Mouse (Mus musculus): ENCODE measurements around the gene Klk4. TPM values are rescaled to one million over a fixed set of nuclear protein-coding genes. Genes with fewer than 3 reads are reported as not detected.

Klk4 gene
- polyA plus RNA-seq, 1 experiment = 2.0 TPM

GRCm38 (mm10) chr7:43856307-43856706 is 24.7 kb upstream of the Klk4 start:
- H3K27me3 ChIP-seq (ENCODE audit: control insufficient read depth, insufficient read depth, low read length) = no peaks in the 10 kb centered on the region
- DNase-seq = no peak
- no peaks in the 10 kb centered on the region for H3K36me3 ChIP-seq (ENCODE audit: control insufficient read depth, insufficient read depth, low read length)
- no peak overlapping the region for H3K27ac ChIP-seq (ENCODE audit: control insufficient read depth, insufficient read depth, low read length)
- WGBS = 75% methylated on average over 7 of the region's 7 CpGs
- H3K4me3 ChIP-seq (ENCODE audit: control insufficient read depth, insufficient read depth, low read length) = no peak overlapping the region
- TF ChIP-seq POLR2A (IDR thresholded peaks at IDR 0.05; ENCODE audit: control insufficient read depth, extremely low read depth, insufficient read depth, low read length, poor library complexity) = no peak
- no peak for TF ChIP-seq CTCF (IDR thresholded peaks at IDR 0.05; ENCODE audit: borderline replicate concordance, control insufficient read depth, extremely low read depth, insufficient read depth, low read length, poor library complexity)
- H3K4me1 ChIP-seq (replicated peaks; ENCODE audit: control insufficient read depth, insufficient read depth, low read length) = no peaks in the 10 kb centered on the region

- Histone ChIP-seq H3K27ac (ENCODE audit: control insufficient read depth, insufficient read depth, low read length) (no peak overlapping the region), H3K4me1 (replicated peaks; ENCODE audit: control insufficient read depth, insufficient read depth, low read length) (no peaks in the 10 kb centered on the region), H3K27me3 (ENCODE audit: control insufficient read depth, insufficient read depth, low read length) (no peaks in the 10 kb centered on the region), H3K36me3 (ENCODE audit: control insufficient read depth, insufficient read depth, low read length) (no peaks in the 10 kb centered on the region), H3K4me3 (ENCODE audit: control insufficient read depth, insufficient read depth, low read length) (no peak overlapping the region)
- TF ChIP-seq POLR2A (IDR thresholded peaks at IDR 0.05; ENCODE audit: control insufficient read depth, extremely low read depth, insufficient read depth, low read length, poor library complexity) = no peak
- no peak for TF ChIP-seq CTCF (IDR thresholded peaks at IDR 0.05; ENCODE audit: borderline replicate concordance, control insufficient read depth, extremely low read depth, insufficient read depth, low read length, poor library complexity)
- no peak for DNase-seq
- WGBS = 96% methylated on average over 12 of the region's 12 CpGs
Measured at GRCm38 (mm10) chr7:43857501-43857900, 23.5 kb upstream of the Klk4 start.

DNA sequence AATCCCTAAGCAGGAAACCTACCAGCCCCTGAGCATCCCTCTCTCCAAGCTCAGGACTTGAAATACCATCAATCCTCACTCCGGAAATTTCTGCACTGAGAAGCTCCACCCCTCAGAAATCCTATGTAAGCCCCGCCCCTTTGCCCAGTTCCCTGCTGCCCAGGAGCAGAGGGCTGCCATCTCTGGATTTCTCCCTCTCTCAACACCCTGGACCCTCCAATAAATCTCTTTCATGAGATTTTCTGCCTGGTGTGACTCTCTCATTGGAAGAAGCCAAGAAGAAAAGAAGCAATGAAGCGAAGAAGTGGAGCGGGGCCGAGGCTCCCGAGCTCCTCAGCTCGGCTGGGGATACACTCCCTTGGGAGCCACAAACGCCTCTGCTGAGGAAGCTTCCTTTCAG is 20.5 kb upstream of the Klk4 start:
- H3K4me3 ChIP-seq (ENCODE audit: control insufficient read depth, insufficient read depth, low read length) = no peak overlapping the region
- no peaks in the 10 kb centered on the region for H3K36me3 ChIP-seq (ENCODE audit: control insufficient read depth, insufficient read depth, low read length)
- no peak overlapping the region for H3K27ac ChIP-seq (ENCODE audit: control insufficient read depth, insufficient read depth, low read length)
- H3K27me3 ChIP-seq (ENCODE audit: control insufficient read depth, insufficient read depth, low read length) = no peaks in the 10 kb centered on the region
- DNase-seq = no peak
- TF ChIP-seq POLR2A (IDR thresholded peaks at IDR 0.05; ENCODE audit: control insufficient read depth, extremely low read depth, insufficient read depth, low read length, poor library complexity) (no peak), CTCF (IDR thresholded peaks at IDR 0.05; ENCODE audit: borderline replicate concordance, control insufficient read depth, extremely low read depth, insufficient read depth, low read length, poor library complexity) (no peak)
- no peaks in the 10 kb centered on the region for H3K4me1 ChIP-seq (replicated peaks; ENCODE audit: control insufficient read depth, insufficient read depth, low read length)
- 85% methylated on average over 8 of the region's 8 CpGs for WGBS

GRCm38 (mm10) chr7:43873237-43873636 is 7.7 kb upstream of the Klk4 start:
- Histone ChIP-seq H3K27me3 (ENCODE audit: control insufficient read depth, insufficient read depth, low read length) (no peaks in the 10 kb centered on the region), H3K36me3 (ENCODE audit: control insufficient read depth, insufficient read depth, low read length) (no peaks in the 10 kb centered on the region), H3K4me3 (ENCODE audit: control insufficient read depth, insufficient read depth, low read length) (no peak overlapping the region), H3K4me1 (replicated peaks; ENCODE audit: control insufficient read depth, insufficient read depth, low read length) (no peaks in the 10 kb centered on the region), H3K27ac (ENCODE audit: control insufficient read depth, insufficient read depth, low read length) (no peak overlapping the region)
- WGBS = 21% methylated on average over 10 of the region's 10 CpGs
- DNase-seq = peak; percentile 38
- TF ChIP-seq POLR2A (IDR thresholded peaks at IDR 0.05; ENCODE audit: control insufficient read depth, extremely low read depth, insufficient read depth, low read length, poor library complexity) (no peak), CTCF (IDR thresholded peaks at IDR 0.05; ENCODE audit: borderline replicate concordance, control insufficient read depth, extremely low read depth, insufficient read depth, low read length, poor library complexity) (peak; percentile 78)

- WGBS = 69% methylated on average over 3 of the region's 3 CpGs
- Histone ChIP-seq H3K27ac (ENCODE audit: control insufficient read depth, insufficient read depth, low read length) (no peak overlapping the region), H3K4me1 (replicated peaks; ENCODE audit: control insufficient read depth, insufficient read depth, low read length) (no peaks in the 10 kb centered on the region), H3K27me3 (ENCODE audit: control insufficient read depth, insufficient read depth, low read length) (no peaks in the 10 kb centered on the region), H3K4me3 (ENCODE audit: control insufficient read depth, insufficient read depth, low read length) (no peak overlapping the region), H3K36me3 (ENCODE audit: control insufficient read depth, insufficient read depth, low read length) (no peaks in the 10 kb centered on the region)
- TF ChIP-seq POLR2A (IDR thresholded peaks at IDR 0.05; ENCODE audit: control insufficient read depth, extremely low read depth, insufficient read depth, low read length, poor library complexity) (no peak), CTCF (IDR thresholded peaks at IDR 0.05; ENCODE audit: borderline replicate concordance, control insufficient read depth, extremely low read depth, insufficient read depth, low read length, poor library complexity) (no peak)
- no peak for DNase-seq
Measured at GRCm38 (mm10) chr7:43873674-43874073, 7.3 kb upstream of the Klk4 start.

GRCm38 (mm10) chr7:43874868-43875375 is 6.0 kb upstream of the Klk4 start:
- no peak overlapping the region for H3K4me3 ChIP-seq (ENCODE audit: control insufficient read depth, insufficient read depth, low read length)
- no peaks in the 10 kb centered on the region for H3K4me1 ChIP-seq (replicated peaks; ENCODE audit: control insufficient read depth, insufficient read depth, low read length)
- WGBS = 87% methylated on average over 6 of the region's 6 CpGs

GRCm38 (mm10) chr7:43876444-43876843 is 4.5 kb upstream of the Klk4 start:
- H3K36me3 ChIP-seq (ENCODE audit: control insufficient read depth, insufficient read depth, low read length) = no peaks in the 10 kb centered on the region
- no peak for DNase-seq
- no peaks in the 10 kb centered on the region; the same call in 1 of the 2 replicates for H3K27me3 ChIP-seq (ENCODE audit: control insufficient read depth, insufficient read depth, low read length)
- WGBS = 81% methylated on average over 4 of the region's 4 CpGs
- no peaks in the 10 kb centered on the region for H3K4me1 ChIP-seq (replicated peaks; ENCODE audit: control insufficient read depth, insufficient read depth, low read length)
- H3K27ac ChIP-seq (ENCODE audit: control insufficient read depth, insufficient read depth, low read length) = no peak overlapping the region
- H3K4me3 ChIP-seq (ENCODE audit: control insufficient read depth, insufficient read depth, low read length) = no peak overlapping the region
- TF ChIP-seq POLR2A (IDR thresholded peaks at IDR 0.05; ENCODE audit: control insufficient read depth, extremely low read depth, insufficient read depth, low read length, poor library complexity) = no peak
- no peak for TF ChIP-seq CTCF (IDR thresholded peaks at IDR 0.05; ENCODE audit: borderline replicate concordance, control insufficient read depth, extremely low read depth, insufficient read depth, low read length, poor library complexity)

More at GRCm38 (mm10) chr7:43874868-43875375, 6.0 kb upstream of the Klk4 start:
- no peak overlapping the region for H3K27ac ChIP-seq (ENCODE audit: control insufficient read depth, insufficient read depth, low read length)
- H3K27me3 ChIP-seq (ENCODE audit: control insufficient read depth, insufficient read depth, low read length) = no peaks in the 10 kb centered on the region; the same call in 1 of the 2 replicates
- TF ChIP-seq CTCF (IDR thresholded peaks at IDR 0.05; ENCODE audit: borderline replicate concordance, control insufficient read depth, extremely low read depth, insufficient read depth, low read length, poor library complexity) = no peak
- TF ChIP-seq POLR2A (IDR thresholded peaks at IDR 0.05; ENCODE audit: control insufficient read depth, extremely low read depth, insufficient read depth, low read length, poor library complexity) = no peak
- no peaks in the 10 kb centered on the region for H3K36me3 ChIP-seq (ENCODE audit: control insufficient read depth, insufficient read depth, low read length)
- DNase-seq = no peak
